ENCODE assay signal across 8 mouse cellular contexts in the genomic region with DNA sequence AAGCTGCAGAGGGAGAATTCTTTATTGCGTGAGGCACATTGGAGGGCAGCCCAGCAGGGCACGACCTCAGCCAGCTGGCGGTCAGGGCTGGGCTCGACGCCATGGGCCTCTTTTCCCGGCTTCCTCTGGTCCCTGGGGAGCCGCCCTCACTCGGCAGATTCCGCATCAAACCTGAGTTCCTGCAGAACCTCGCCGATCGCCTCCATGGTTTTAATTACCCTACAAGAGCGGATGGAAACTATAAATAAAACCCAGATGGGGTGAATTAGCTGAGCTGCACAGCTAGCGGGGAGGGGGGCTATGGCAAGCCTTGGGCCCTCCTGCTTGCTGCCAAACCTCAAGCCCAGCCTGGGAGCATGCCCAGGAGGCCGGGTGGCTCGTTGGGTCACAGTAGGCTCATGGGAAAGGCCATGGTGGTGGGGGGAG. TPM values are rescaled to one million over a fixed set of nuclear protein-coding genes. Genes with fewer than 3 reads are reported as not detected.
DNase-seq lines count a peak whose midpoint lies in the region.

No protein-coding gene starts in this region.

- peak; percentile 62 for DNase-seq in layer of hippocampus, adult 11-12 months (ENCODE audit: low spot score)
- no peak for DNase-seq in layer of hippocampus, adult 9-10 months (ENCODE audit: low spot score)
- DNase-seq in adrenal gland, postnatal 25 days = peak; percentile 65
- DNase-seq in gastrocnemius, adult 18-20 months (ENCODE audit: low spot score) = peak; percentile 83
- peak; percentile 61 for DNase-seq in kidney, adult 9 months
- peak; percentile 85 for DNase-seq in lung, postnatal 10 days
- no peak for DNase-seq in yolk sac, embryonic 10.5 days (ENCODE audit: low spot score)
- no peak for DNase-seq in thymus, postnatal 4 days

RNA-seq across cellular contexts. Expression of gene Rex1bd, which starts 2.2 kb away (rescaled TPM):
- 141 and 158 TPM in 2 replicates for total RNA-seq in adrenal gland, postnatal 25 days (2021)
- total RNA-seq in gastrocnemius, adult 18-20 months (2021) = 100 to 1,000 TPM; 170 TPM

RNA-seq across cellular contexts. Expression of gene Uba52, which starts 6.3 kb away (rescaled TPM):
- 1,380 and 1,587 TPM in 2 replicates for total RNA-seq in adrenal gland, postnatal 25 days (2021)
- 100 to 1,000 TPM; 841 to 913 TPM for total RNA-seq in gastrocnemius, adult 18-20 months (2021)

RNA-seq across cellular contexts. Expression of gene Crlf1, which starts 11.3 kb away (rescaled TPM):
- total RNA-seq in adrenal gland, postnatal 25 days (2021) = 0.18 TPM in 1 of 2 replicates, not detected in the other
- 1 to 10 TPM; 2.8 to 2.9 TPM for total RNA-seq in gastrocnemius, adult 18-20 months (2021)

RNA-seq across cellular contexts. Expression of gene Tmem59l, which starts 17.1 kb away (rescaled TPM):
- 10.1 and 10.2 TPM in 2 replicates for total RNA-seq in adrenal gland, postnatal 25 days (2021)
- total RNA-seq in gastrocnemius, adult 18-20 months (2021) = not detected

RNA-seq across cellular contexts. Expression of gene Fkbp8, which starts 23.2 kb away (rescaled TPM):
- total RNA-seq in adrenal gland, postnatal 25 days (2021) = 361 and 404 TPM in 2 replicates
- total RNA-seq in gastrocnemius, adult 18-20 months (2021) = 100 to 1,000 TPM; 103 to 105 TPM

Comparison
In these comparisons a context has a peak if more than half of its experiments do, and no peak if none do; other contexts are left out.
1. DNase-seq: peak in layer of hippocampus, adult 11-12 months (single experiment), adrenal gland, postnatal 25 days (single experiment), gastrocnemius, adult 18-20 months (single experiment), kidney, adult 9 months (single experiment) and lung, postnatal 10 days (single experiment); none in layer of hippocampus, adult 9-10 months (single experiment), yolk sac, embryonic 10.5 days (single experiment) and thymus, postnatal 4 days (single experiment).